Mouse (Mus musculus): ENCODE measurements around the gene Rock2. TPM values are rescaled to one million over a fixed set of nuclear protein-coding genes. Genes with fewer than 3 reads are reported as not detected.

The Rock2 gene
- polyA plus RNA-seq, 1 experiment from 2014 or later: 15.6 TPM

DNA sequence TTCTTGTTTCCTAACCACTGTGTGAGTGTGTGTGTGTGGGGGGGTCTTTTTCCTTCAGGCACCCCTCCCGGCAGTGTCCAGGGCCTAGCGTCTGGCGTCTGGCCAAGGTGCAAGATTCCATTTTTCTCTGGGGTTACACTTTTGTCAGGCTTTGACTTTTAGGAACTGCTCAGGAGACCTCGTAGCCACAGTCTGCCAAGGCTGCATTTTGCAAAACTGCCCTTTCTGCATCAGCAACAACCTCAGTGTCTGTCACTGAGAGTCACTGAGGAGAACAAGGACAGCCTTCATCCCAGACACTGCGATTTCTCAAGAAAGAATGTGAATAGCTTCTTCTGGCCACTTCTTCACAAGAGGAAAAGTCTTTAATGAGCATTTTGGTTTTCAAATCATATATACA, 17.6 kb upstream of the Rock2 start:
- Histone ChIP-seq H3K27ac (ENCODE audit: low read length) (no peak overlapping the region), H3K4me2 (ENCODE audit: low read length) (no peak overlapping the region), H3K4me1 (replicated peaks; ENCODE audit: control insufficient read depth, insufficient read depth, low read length) (no peaks in the 10 kb centered on the region; the same call in 1 of the 2 replicates), H3K36me3 (ENCODE audit: control insufficient read depth, insufficient read depth) (no peaks in the 10 kb centered on the region), H3K4me3 (replicated peaks; ENCODE audit: low read length) (no peak overlapping the region), H3K9ac (replicated peaks; ENCODE audit: low read depth, low read length) (no peak overlapping the region), H3K9me3 (ENCODE audit: control insufficient read depth, low read length) (no peaks in the 10 kb centered on the region), H3K27me3 (replicated peaks; ENCODE audit: control insufficient read depth, insufficient read depth, low read length) (no peaks in the 10 kb centered on the region)
- 68% methylated on average over 5 of the region's 5 CpGs for WGBS
- no peak for ATAC-seq

DNA sequence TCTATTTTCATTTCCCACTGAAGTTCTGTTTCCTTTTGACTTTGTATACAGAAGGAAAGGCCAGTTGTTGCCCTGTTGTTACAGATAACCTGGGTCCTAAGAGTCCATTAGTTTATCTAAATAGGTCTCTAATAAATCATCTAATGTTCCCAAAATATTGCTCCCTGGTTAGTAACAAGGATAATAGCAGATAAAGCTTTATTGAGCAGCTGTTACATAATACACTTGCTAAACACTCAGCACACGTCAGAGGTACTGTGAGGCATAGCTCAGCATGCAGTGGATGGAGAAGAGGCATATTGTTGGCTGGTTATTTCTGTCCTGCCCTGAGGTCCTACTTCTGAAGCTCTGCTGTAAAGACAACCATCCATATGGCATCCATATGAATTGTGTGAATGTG, 17.0 kb upstream of the Rock2 start:
- WGBS: 45% methylated on average over 1 of the region's 1 CpGs
- ATAC-seq: no peak

DNA sequence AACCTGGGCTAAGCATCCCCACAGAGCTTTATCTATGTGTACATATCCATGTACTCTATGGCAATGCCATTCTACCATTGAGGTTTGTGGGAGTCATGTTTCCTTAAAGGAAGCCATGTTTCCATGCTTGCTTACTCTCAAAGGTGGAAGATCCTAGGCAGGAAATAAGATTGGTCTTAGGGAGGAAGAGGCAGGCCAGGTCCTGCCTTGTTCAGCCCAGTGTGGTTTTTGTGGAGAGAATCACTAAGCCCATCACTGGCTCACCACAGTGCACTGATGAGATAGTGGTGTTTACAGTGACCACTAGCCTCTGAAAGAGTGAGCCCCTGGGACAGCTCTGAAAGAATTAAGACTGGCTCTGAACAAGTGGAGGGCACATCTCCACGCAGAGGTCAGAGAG, 15.3 kb upstream of the Rock2 start:
- no peak overlapping the region for H3K4me2 ChIP-seq (ENCODE audit: low read length)
- H3K9me3 ChIP-seq (ENCODE audit: control insufficient read depth, low read length): no peaks in the 10 kb centered on the region
- 94% methylated on average over 1 of the region's 1 CpGs for WGBS

More for the DNA sequence above, 17.0 kb upstream of the Rock2 start:
- no peaks in the 10 kb centered on the region; the same call in 1 of the 2 replicates for H3K4me1 ChIP-seq (replicated peaks; ENCODE audit: control insufficient read depth, insufficient read depth, low read length)
- no peaks in the 10 kb centered on the region for H3K9me3 ChIP-seq (ENCODE audit: control insufficient read depth, low read length)
- no peaks in the 10 kb centered on the region for H3K27me3 ChIP-seq (replicated peaks; ENCODE audit: control insufficient read depth, insufficient read depth, low read length)
- H3K27ac ChIP-seq (ENCODE audit: low read length): no peak overlapping the region
- no peak overlapping the region for H3K4me3 ChIP-seq (replicated peaks; ENCODE audit: low read length)
- H3K9ac ChIP-seq (replicated peaks; ENCODE audit: low read depth, low read length): no peak overlapping the region
- no peaks in the 10 kb centered on the region for H3K36me3 ChIP-seq (ENCODE audit: control insufficient read depth, insufficient read depth)
- H3K4me2 ChIP-seq (ENCODE audit: low read length): no peak overlapping the region

DNA sequence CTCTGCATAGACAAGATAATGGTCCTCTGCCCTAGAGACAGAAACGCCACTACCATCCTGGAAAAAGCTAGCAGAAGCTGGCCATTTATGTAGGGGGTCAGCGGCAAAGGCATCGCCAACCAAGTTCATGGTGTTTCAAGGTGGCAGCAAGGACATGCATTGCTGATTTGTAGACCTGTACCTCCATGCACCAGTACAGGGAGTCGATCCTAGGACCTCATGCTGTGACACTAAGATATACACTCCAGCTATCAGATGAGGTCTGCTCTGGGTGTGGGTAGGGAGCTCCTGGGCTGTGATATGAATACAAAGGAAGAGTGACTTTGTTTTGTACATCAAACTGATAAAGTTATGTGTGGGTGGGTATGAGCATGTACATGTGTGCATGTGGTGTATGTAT, 14.6 kb upstream of the Rock2 start:
- no peak overlapping the region for H3K27ac ChIP-seq (ENCODE audit: low read length)
- ATAC-seq: no peak
- H3K4me3 ChIP-seq (replicated peaks; ENCODE audit: low read length): no peak overlapping the region
- H3K27me3 ChIP-seq (replicated peaks; ENCODE audit: control insufficient read depth, insufficient read depth, low read length): no peaks in the 10 kb centered on the region
- 95% methylated on average over 4 of the region's 4 CpGs for WGBS
- H3K4me2 ChIP-seq (ENCODE audit: low read length): no peak overlapping the region
- no peaks in the 10 kb centered on the region; the same call in 1 of the 2 replicates for H3K4me1 ChIP-seq (replicated peaks; ENCODE audit: control insufficient read depth, insufficient read depth, low read length)
- no peaks in the 10 kb centered on the region for H3K9me3 ChIP-seq (ENCODE audit: control insufficient read depth, low read length)
- H3K9ac ChIP-seq (replicated peaks; ENCODE audit: low read depth, low read length): no peak overlapping the region
- H3K36me3 ChIP-seq (ENCODE audit: control insufficient read depth, insufficient read depth): no peaks in the 10 kb centered on the region

More for the DNA sequence above, 15.3 kb upstream of the Rock2 start:
- no peaks in the 10 kb centered on the region; the same call in 1 of the 2 replicates for H3K4me1 ChIP-seq (replicated peaks; ENCODE audit: control insufficient read depth, insufficient read depth, low read length)
- no peak overlapping the region for H3K4me3 ChIP-seq (replicated peaks; ENCODE audit: low read length)
- ATAC-seq: no peak
- no peaks in the 10 kb centered on the region for H3K36me3 ChIP-seq (ENCODE audit: control insufficient read depth, insufficient read depth)
- no peak overlapping the region for H3K27ac ChIP-seq (ENCODE audit: low read length)
- H3K9ac ChIP-seq (replicated peaks; ENCODE audit: low read depth, low read length): no peak overlapping the region
- no peaks in the 10 kb centered on the region for H3K27me3 ChIP-seq (replicated peaks; ENCODE audit: control insufficient read depth, insufficient read depth, low read length)

DNA sequence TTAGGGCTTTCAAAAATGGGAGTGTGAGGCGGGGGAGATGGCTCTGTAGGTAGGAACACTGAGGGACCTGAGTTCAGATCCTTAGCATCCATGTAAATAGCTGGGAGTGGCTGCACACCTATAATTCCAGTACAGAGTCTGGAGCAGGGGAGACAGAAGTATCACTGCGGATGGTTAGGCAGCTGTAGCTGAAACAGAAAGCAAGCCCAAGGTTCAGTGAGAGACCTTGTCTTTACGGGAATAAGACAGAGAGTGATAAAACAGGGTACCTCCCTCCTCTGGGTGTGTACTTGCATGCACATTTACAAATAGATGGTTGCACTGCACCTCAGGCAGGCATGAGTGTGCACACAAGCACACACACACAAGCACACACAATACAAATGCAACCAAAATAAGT, 12.3 kb upstream of the Rock2 start:
- ATAC-seq: no peak
- Histone ChIP-seq H3K27ac (ENCODE audit: low read length) (no peak overlapping the region), H3K4me3 (replicated peaks; ENCODE audit: low read length) (no peak overlapping the region), H3K4me2 (ENCODE audit: low read length) (no peak overlapping the region), H3K36me3 (ENCODE audit: control insufficient read depth, insufficient read depth) (no peaks in the 10 kb centered on the region), H3K4me1 (replicated peaks; ENCODE audit: control insufficient read depth, insufficient read depth, low read length) (no peaks in the 10 kb centered on the region), H3K27me3 (replicated peaks; ENCODE audit: control insufficient read depth, insufficient read depth, low read length) (no peaks in the 10 kb centered on the region), H3K9ac (replicated peaks; ENCODE audit: low read depth, low read length) (no peak overlapping the region), H3K9me3 (ENCODE audit: control insufficient read depth, low read length) (no peaks in the 10 kb centered on the region)
- WGBS: 91% methylated on average over 3 of the region's 3 CpGs

DNA sequence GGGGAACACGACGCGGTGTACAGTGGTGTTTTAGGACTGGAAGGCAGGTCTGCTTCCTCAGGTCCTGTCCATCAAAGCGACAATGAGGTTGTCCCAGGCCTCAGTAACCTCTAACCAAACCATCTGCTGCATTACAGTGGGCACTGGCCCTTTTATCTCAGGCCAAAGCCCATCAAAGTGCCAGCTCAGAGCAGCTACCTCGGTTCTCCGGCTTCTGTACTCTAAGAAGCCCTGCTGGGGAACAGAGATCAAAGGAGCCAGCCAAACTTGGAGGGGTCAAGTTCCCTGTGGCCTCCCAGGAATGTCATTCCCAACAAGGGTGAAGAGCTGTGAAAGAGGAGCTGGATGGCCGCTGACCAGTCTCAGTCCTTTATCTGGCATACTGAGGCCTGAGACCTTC, 11.6 kb upstream of the Rock2 start:
- Histone ChIP-seq H3K27me3 (replicated peaks; ENCODE audit: control insufficient read depth, insufficient read depth, low read length) (no peaks in the 10 kb centered on the region), H3K9ac (replicated peaks; ENCODE audit: low read depth, low read length) (no peak overlapping the region), H3K9me3 (ENCODE audit: control insufficient read depth, low read length) (no peaks in the 10 kb centered on the region), H3K36me3 (ENCODE audit: control insufficient read depth, insufficient read depth) (no peaks in the 10 kb centered on the region), H3K4me1 (replicated peaks; ENCODE audit: control insufficient read depth, insufficient read depth, low read length) (no peaks in the 10 kb centered on the region), H3K4me3 (replicated peaks; ENCODE audit: low read length) (no peak overlapping the region), H3K4me2 (ENCODE audit: low read length) (no peak overlapping the region), H3K27ac (ENCODE audit: low read length) (no peak overlapping the region)
- 76% methylated on average over 7 of the region's 7 CpGs for WGBS
- ATAC-seq: no peak

DNA sequence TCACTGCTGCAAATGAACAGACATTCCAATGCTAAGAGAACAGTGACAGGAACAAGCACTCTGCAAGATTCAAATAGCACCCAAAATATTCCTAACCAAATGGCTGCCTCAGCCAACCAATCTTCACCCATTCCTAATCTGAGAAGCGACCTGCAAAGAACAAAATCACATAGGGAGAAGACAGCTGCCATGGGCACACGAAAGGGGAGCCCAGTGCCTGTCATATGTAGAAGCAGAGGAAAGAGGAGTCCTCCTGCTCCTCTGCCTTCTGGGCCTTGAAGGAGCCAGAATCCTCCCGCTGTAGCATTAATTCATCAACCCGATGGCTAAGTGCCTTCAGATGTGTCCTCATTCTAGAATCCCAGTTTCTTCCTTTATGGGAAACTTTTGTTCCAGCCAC, 10.2 kb upstream of the Rock2 start:
- no peak overlapping the region for H3K4me3 ChIP-seq (replicated peaks; ENCODE audit: low read length)
- H3K9ac ChIP-seq (replicated peaks; ENCODE audit: low read depth, low read length): no peak overlapping the region
- no peak for ATAC-seq
- H3K27ac ChIP-seq (ENCODE audit: low read length): no peak overlapping the region
- no peaks in the 10 kb centered on the region for H3K4me1 ChIP-seq (replicated peaks; ENCODE audit: control insufficient read depth, insufficient read depth, low read length)
- no peaks in the 10 kb centered on the region for H3K27me3 ChIP-seq (replicated peaks; ENCODE audit: control insufficient read depth, insufficient read depth, low read length)
- H3K4me2 ChIP-seq (ENCODE audit: low read length): no peak overlapping the region
- no peaks in the 10 kb centered on the region for H3K36me3 ChIP-seq (ENCODE audit: control insufficient read depth, insufficient read depth)
- no peaks in the 10 kb centered on the region for H3K9me3 ChIP-seq (ENCODE audit: control insufficient read depth, low read length)
- WGBS: 95% methylated on average over 4 of the region's 4 CpGs

DNA sequence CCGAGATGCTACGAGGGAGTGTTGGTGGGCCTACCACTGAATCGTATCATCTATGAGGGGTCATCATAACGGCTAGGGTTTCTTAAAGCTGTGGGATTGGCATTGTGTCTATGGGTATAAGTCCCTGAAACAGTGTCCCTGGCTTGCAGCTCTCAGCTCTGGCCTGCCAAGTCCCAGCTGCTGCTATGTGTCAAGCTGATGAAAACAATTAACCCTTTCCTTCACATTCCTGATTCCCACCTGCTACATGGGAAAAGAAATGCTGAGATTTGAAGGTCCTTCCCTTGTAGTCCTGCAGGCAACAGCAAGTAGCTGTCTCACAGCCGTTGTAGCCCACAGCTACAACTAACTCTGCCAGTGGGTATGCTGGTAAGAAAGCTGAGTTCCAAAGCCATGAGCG, 8.3 kb upstream of the Rock2 start:
- H3K4me1 ChIP-seq (replicated peaks; ENCODE audit: control insufficient read depth, insufficient read depth, low read length): no peaks in the 10 kb centered on the region
- H3K9me3 ChIP-seq (ENCODE audit: control insufficient read depth, low read length): no peaks in the 10 kb centered on the region
- no peak overlapping the region for H3K27ac ChIP-seq (ENCODE audit: low read length)
- no peak for ATAC-seq
- H3K4me2 ChIP-seq (ENCODE audit: low read length): no peak overlapping the region
- no peaks in the 10 kb centered on the region for H3K36me3 ChIP-seq (ENCODE audit: control insufficient read depth, insufficient read depth)
- H3K4me3 ChIP-seq (replicated peaks; ENCODE audit: low read length): no peak overlapping the region
- no peak overlapping the region for H3K9ac ChIP-seq (replicated peaks; ENCODE audit: low read depth, low read length)
- WGBS: 87% methylated on average over 6 of the region's 6 CpGs
- H3K27me3 ChIP-seq (replicated peaks; ENCODE audit: control insufficient read depth, insufficient read depth, low read length): no peaks in the 10 kb centered on the region

DNA sequence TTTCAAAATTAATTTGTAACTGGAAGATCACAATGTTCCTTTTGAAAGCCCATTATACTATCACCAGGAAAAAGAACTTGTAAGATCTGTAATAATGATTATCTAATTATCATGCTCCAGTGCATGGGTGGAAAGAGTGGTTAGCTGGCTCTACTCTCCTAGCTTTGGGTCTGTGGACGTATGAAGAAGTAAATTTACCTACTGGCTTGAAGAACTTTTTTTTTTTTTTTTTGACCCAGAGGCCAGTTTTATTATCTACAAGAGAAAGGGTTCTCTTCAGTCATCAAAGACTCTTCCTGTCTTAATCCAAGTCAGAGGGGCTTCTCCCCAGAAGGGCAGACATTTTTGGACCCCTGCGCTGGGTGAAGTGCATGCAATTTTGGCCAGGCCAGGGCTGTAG, 1.7 kb upstream of the Rock2 start:
- no peak overlapping the region for H3K4me3 ChIP-seq (replicated peaks; ENCODE audit: low read length)
- H3K4me1 ChIP-seq (replicated peaks; ENCODE audit: control insufficient read depth, insufficient read depth, low read length): peaks cover 18% of the 10 kb centered on the region
- no peaks in the 10 kb centered on the region for H3K27me3 ChIP-seq (replicated peaks; ENCODE audit: control insufficient read depth, insufficient read depth, low read length)
- ATAC-seq: no peak
- no peak overlapping the region for H3K9ac ChIP-seq (replicated peaks; ENCODE audit: low read depth, low read length)
- H3K4me2 ChIP-seq (ENCODE audit: low read length): no peak overlapping the region
- H3K9me3 ChIP-seq (ENCODE audit: control insufficient read depth, low read length): no peaks in the 10 kb centered on the region
- H3K27ac ChIP-seq (ENCODE audit: low read length): no peak overlapping the region
- no peaks in the 10 kb centered on the region for H3K36me3 ChIP-seq (ENCODE audit: control insufficient read depth, insufficient read depth)
- 87% methylated on average over 2 of the region's 2 CpGs for WGBS

DNA sequence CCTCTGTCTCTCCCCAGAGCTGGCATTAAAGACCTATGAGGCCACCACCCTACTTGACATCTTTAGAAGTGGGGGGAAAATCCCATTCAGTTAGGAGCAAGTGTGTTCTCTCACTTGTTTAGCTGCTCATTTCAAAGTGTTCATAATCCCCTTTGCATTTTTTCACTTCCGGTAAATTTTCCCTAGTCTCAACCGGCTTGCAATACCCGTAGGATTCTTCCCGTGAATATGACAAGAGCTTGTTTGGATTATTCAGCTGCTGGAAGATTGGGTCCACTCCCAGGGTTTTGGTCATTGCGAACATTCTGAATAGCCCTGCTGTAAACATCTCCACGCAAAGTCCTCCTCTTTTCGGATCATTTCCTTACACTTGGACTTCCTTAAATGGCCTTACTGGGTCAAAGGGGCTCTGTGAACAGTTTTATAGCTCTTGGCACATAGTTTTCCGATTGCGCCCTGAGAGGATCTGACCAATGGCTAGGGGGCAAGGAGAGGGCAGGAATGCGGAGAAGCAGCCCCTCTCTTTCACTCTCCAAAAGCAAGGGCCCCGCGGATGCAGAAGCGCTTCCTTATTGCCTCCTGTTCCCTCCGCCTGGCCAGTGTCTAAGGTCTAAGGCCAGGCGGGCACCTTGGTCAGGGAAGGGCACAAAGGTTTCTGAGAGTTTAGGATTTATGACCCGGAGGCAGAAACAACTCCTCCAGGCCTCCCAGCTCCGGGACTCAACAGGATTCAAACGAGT, 869 bp upstream of the Rock2 start:
- Histone ChIP-seq H3K4me3 (replicated peaks; ENCODE audit: low read length) (peak overlapping the region; percentile 71), H3K9ac (replicated peaks; ENCODE audit: low read depth, low read length) (peak overlapping the region; percentile 95), H3K4me2 (ENCODE audit: low read length) (peak overlapping the region; percentile 60), H3K27me3 (replicated peaks; ENCODE audit: control insufficient read depth, insufficient read depth, low read length) (no peaks in the 10 kb centered on the region), H3K27ac (ENCODE audit: low read length) (peak overlapping the region; percentile 92), H3K9me3 (ENCODE audit: control insufficient read depth, low read length) (no peaks in the 10 kb centered on the region), H3K4me1 (replicated peaks; ENCODE audit: control insufficient read depth, insufficient read depth, low read length) (peaks cover 22% of the 10 kb centered on the region), H3K36me3 (ENCODE audit: control insufficient read depth, insufficient read depth) (no peaks in the 10 kb centered on the region)
- WGBS: 4% methylated on average over 18 of the region's 18 CpGs
- no peak for ATAC-seq

Measured in forebrain, embryonic 16.5 days (tissue).